Mouse (Mus musculus) left cerebral cortex, postnatal 10 days (tissue): ENCODE measurements around the gene Defb10. TPM values are rescaled to one million over a fixed set of nuclear protein-coding genes. Genes with fewer than 3 reads are reported as not detected.
"Not testable (repeated sequence)": the region's sequence is repeated elsewhere in the genome, so short reads cannot be mapped to it uniquely, and the experiment has no call there.

Experiments used
- DNase-seq, 2 experiments: peaks; one replicate each; pipeline ENCODE4 v3.0.0; 2021 to 2022; ENCODE audit warnings: low spot score in 2 of 2, mixed read lengths in 1 of 2; ENCODE audit errors: extremely low spot score in 1 of 2
- intact Hi-C: fragments of 180-260 bp; cut with DNase I; formaldehyde crosslinking; loops from one replicate; pipeline ENCODE4 v1.15.1; 2025
- total RNA-seq, 2 experiments: library from RNA; stranded (reverse); gene quantifications; 2 replicates each; pipeline ENCODE4 v1.2.3; 2021

The Defb10 gene
- total RNA-seq, result not detected

DNA sequence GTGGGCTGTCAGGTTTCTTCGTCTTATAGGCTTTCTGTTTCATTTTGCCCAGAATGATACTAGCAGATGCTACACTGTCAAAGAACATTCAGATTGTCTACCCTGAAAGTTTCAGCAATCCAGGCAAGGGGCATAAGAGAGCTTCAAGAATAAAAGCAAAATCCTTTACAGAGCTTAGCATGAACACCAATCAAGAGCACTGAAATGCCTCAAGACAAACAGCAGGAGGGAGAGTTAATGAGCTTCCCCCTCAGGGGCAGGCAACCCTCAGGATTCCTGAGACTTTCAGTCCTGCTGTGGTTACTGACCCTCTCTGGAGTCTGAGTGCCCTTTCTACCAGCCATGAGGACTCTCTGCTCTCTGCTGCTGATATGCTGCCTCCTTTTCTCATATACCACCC is at the start of gene Defb10:
TSS of gene Defb10 (plus strand) at position 316 of the 400 bp plus-strand sequence.
- not testable (repeated sequence) for DNase-seq

GRCm38 (mm10) chr8:21885321-21885720 is 26.6 kb downstream of the Defb10 start, which contains the start of gene Defb9:
Gene Defb9, minus strand, starts transcription at chr8:21885421.
- intact Hi-C loops, DNase-seq: not testable (repeated sequence)

More for the DNA sequence above, at the start of gene Defb10:
- intact Hi-C loops, result not testable (repeated sequence)

- intact Hi-C loops, DNase-seq: not testable (repeated sequence)
These were observed 47.6 kb downstream of the Defb10 start, which contains the start of gene Defb11 for GRCm38 (mm10) chr8:21906290-21906689. Gene Defb11, minus strand, starts transcription at chr8:21906412.

Other genes starting within 250 kb of the Defb10 start
- not detected for gene Defa26, start 240.7 kb upstream of the Defb10 start, total RNA-seq
- gene Defa17, start 203.1 kb upstream of the Defb10 start, total RNA-seq, result not detected
- not detected for gene Defa34, start 193.1 kb upstream of the Defb10 start, total RNA-seq
- gene AY761184, start 155.3 kb upstream of the Defb10 start, total RNA-seq, result not detected
- not detected for gene Defa24, start 124.4 kb upstream of the Defb10 start, total RNA-seq
- gene Defb50, start 35.4 kb upstream of the Defb10 start, total RNA-seq, result not detected
- gene Defb2, start 19.0 kb upstream of the Defb10 start, total RNA-seq, result not detected
- gene Defb9, start 26.5 kb downstream of the Defb10 start, total RNA-seq, result not detected
- not detected for gene Defb11, start 47.5 kb downstream of the Defb10 start, total RNA-seq
- not detected for gene Defb15, start 73.8 kb downstream of the Defb10 start, total RNA-seq
- gene Defb35, start 79.5 kb downstream of the Defb10 start, total RNA-seq, result not detected
- not detected for gene Defb13, start 87.9 kb downstream of the Defb10 start, total RNA-seq
- gene Fam90a1a, start 99.8 kb downstream of the Defb10 start, total RNA-seq, result not detected
- not detected for gene Ccdc70, start 110.9 kb downstream of the Defb10 start, total RNA-seq
- gene Atp7b, start 201.4 kb downstream of the Defb10 start, total RNA-seq, result 1 to 10 TPM; 2.6 to 3.1 TPM
- 10 to 100 TPM; 27.1 to 30.1 TPM for gene Alg11, start 201.8 kb downstream of the Defb10 start, total RNA-seq